Mouse (Mus musculus): ENCODE results near the gene Plek. TPM values are rescaled to one million over a fixed set of nuclear protein-coding genes. Genes with fewer than 3 reads are reported as not detected.

Plek gene
- polyA plus RNA-seq, 1 experiment from 2014 or later, result 2.4 TPM

- WGBS, result 96% methylated on average over 4 of the region's 4 CpGs
- no peaks in the 10 kb centered on the region for H3K27me3 ChIP-seq (replicated peaks; ENCODE audit: control insufficient read depth, insufficient read depth, low read length)
- H3K9ac ChIP-seq (ENCODE audit: low read length), result no peak overlapping the region
- H3K4me2 ChIP-seq (ENCODE audit: low read length), result no peak overlapping the region
- ATAC-seq (no peak), DNase-seq (ENCODE audit: low spot score) (no peak)
- no peaks in the 10 kb centered on the region for H3K36me3 ChIP-seq (ENCODE audit: control insufficient read depth, insufficient read depth, low read length)
- no peaks in the 10 kb centered on the region for H3K4me1 ChIP-seq (ENCODE audit: control insufficient read depth, insufficient read depth, low read length)
- H3K9me3 ChIP-seq (replicated peaks; ENCODE audit: control insufficient read depth, low read length), result no peaks in the 10 kb centered on the region
- no peak overlapping the region for H3K4me3 ChIP-seq (ENCODE audit: low read depth, low read length)
- H3K27ac ChIP-seq (ENCODE audit: low read depth, low read length), result no peak overlapping the region
Observed at GRCm38 (mm10) chr11:17004899-17005846, 47.0 kb downstream of the Plek start.

GRCm38 (mm10) chr11:17003757-17004156 is 48.4 kb downstream of the Plek start:
- Histone ChIP-seq H3K27ac (ENCODE audit: low read depth, low read length) (no peak overlapping the region), H3K4me1 (ENCODE audit: control insufficient read depth, insufficient read depth, low read length) (no peaks in the 10 kb centered on the region), H3K4me2 (ENCODE audit: low read length) (no peak overlapping the region), H3K4me3 (ENCODE audit: low read depth, low read length) (no peak overlapping the region), H3K9ac (ENCODE audit: low read length) (no peak overlapping the region), H3K27me3 (replicated peaks; ENCODE audit: control insufficient read depth, insufficient read depth, low read length) (no peaks in the 10 kb centered on the region), H3K9me3 (replicated peaks; ENCODE audit: control insufficient read depth, low read length) (no peaks in the 10 kb centered on the region), H3K36me3 (ENCODE audit: control insufficient read depth, insufficient read depth, low read length) (no peaks in the 10 kb centered on the region)
- WGBS, result 72% methylated on average over 3 of the region's 3 CpGs
- ATAC-seq, result no peak
- DNase-seq (ENCODE audit: low spot score), result no peak

- no peak overlapping the region for H3K27ac ChIP-seq (ENCODE audit: low read depth, low read length)
- no peaks in the 10 kb centered on the region for H3K4me1 ChIP-seq (ENCODE audit: control insufficient read depth, insufficient read depth, low read length)
- H3K27me3 ChIP-seq (replicated peaks; ENCODE audit: control insufficient read depth, insufficient read depth, low read length), result no peaks in the 10 kb centered on the region
- H3K9me3 ChIP-seq (replicated peaks; ENCODE audit: control insufficient read depth, low read length), result no peaks in the 10 kb centered on the region
- DNase-seq (ENCODE audit: low spot score) (no peak), ATAC-seq (no peak)
- no peak overlapping the region for H3K4me3 ChIP-seq (ENCODE audit: low read depth, low read length)
- no peak overlapping the region for H3K4me2 ChIP-seq (ENCODE audit: low read length)
- no peaks in the 10 kb centered on the region for H3K36me3 ChIP-seq (ENCODE audit: control insufficient read depth, insufficient read depth, low read length)
- 90% methylated on average over 7 of the region's 7 CpGs for WGBS
- no peak overlapping the region for H3K9ac ChIP-seq (ENCODE audit: low read length)
Observed at GRCm38 (mm10) chr11:17002739-17003373, 49.3 kb downstream of the Plek start.

GRCm38 (mm10) chr11:17000353-17001334 is 51.5 kb downstream of the Plek start:
- 82% methylated on average over 9 of the region's 9 CpGs for WGBS
- Histone ChIP-seq H3K9ac (ENCODE audit: low read length) (no peak overlapping the region), H3K4me1 (ENCODE audit: control insufficient read depth, insufficient read depth, low read length) (no peaks in the 10 kb centered on the region), H3K36me3 (ENCODE audit: control insufficient read depth, insufficient read depth, low read length) (no peaks in the 10 kb centered on the region), H3K27ac (ENCODE audit: low read depth, low read length) (no peak overlapping the region), H3K27me3 (replicated peaks; ENCODE audit: control insufficient read depth, insufficient read depth, low read length) (no peaks in the 10 kb centered on the region), H3K4me2 (ENCODE audit: low read length) (no peak overlapping the region), H3K9me3 (replicated peaks; ENCODE audit: control insufficient read depth, low read length) (no peaks in the 10 kb centered on the region), H3K4me3 (ENCODE audit: low read depth, low read length) (no peak overlapping the region)
- DNase-seq (ENCODE audit: low spot score) (no peak), ATAC-seq (no peak)

GRCm38 (mm10) chr11:16999933-17000332 is 52.2 kb downstream of the Plek start:
- Histone ChIP-seq H3K36me3 (ENCODE audit: control insufficient read depth, insufficient read depth, low read length) (no peaks in the 10 kb centered on the region), H3K27me3 (replicated peaks; ENCODE audit: control insufficient read depth, insufficient read depth, low read length) (no peaks in the 10 kb centered on the region), H3K9ac (ENCODE audit: low read length) (no peak overlapping the region), H3K4me2 (ENCODE audit: low read length) (no peak overlapping the region), H3K27ac (ENCODE audit: low read depth, low read length) (no peak overlapping the region), H3K4me3 (ENCODE audit: low read depth, low read length) (no peak overlapping the region), H3K9me3 (replicated peaks; ENCODE audit: control insufficient read depth, low read length) (no peaks in the 10 kb centered on the region), H3K4me1 (ENCODE audit: control insufficient read depth, insufficient read depth, low read length) (no peaks in the 10 kb centered on the region)
- DNase-seq (ENCODE audit: low spot score), result no peak
- ATAC-seq, result no peak

GRCm38 (mm10) chr11:16999387-16999786 is 52.8 kb downstream of the Plek start:
- Histone ChIP-seq H3K36me3 (ENCODE audit: control insufficient read depth, insufficient read depth, low read length) (no peaks in the 10 kb centered on the region), H3K4me3 (ENCODE audit: low read depth, low read length) (no peak overlapping the region), H3K27ac (ENCODE audit: low read depth, low read length) (no peak overlapping the region), H3K4me1 (ENCODE audit: control insufficient read depth, insufficient read depth, low read length) (no peaks in the 10 kb centered on the region), H3K9ac (ENCODE audit: low read length) (no peak overlapping the region), H3K27me3 (replicated peaks; ENCODE audit: control insufficient read depth, insufficient read depth, low read length) (no peaks in the 10 kb centered on the region), H3K9me3 (replicated peaks; ENCODE audit: control insufficient read depth, low read length) (no peaks in the 10 kb centered on the region), H3K4me2 (ENCODE audit: low read length) (no peak overlapping the region)
- ATAC-seq, result no peak
- DNase-seq (ENCODE audit: low spot score), result no peak
- 92% methylated on average over 4 of the region's 4 CpGs for WGBS

- Histone ChIP-seq H3K4me2 (ENCODE audit: low read length) (no peak overlapping the region), H3K4me1 (ENCODE audit: control insufficient read depth, insufficient read depth, low read length) (no peaks in the 10 kb centered on the region), H3K36me3 (ENCODE audit: control insufficient read depth, insufficient read depth, low read length) (no peaks in the 10 kb centered on the region), H3K9ac (ENCODE audit: low read length) (no peak overlapping the region), H3K27me3 (replicated peaks; ENCODE audit: control insufficient read depth, insufficient read depth, low read length) (no peaks in the 10 kb centered on the region), H3K4me3 (ENCODE audit: low read depth, low read length) (no peak overlapping the region), H3K9me3 (replicated peaks; ENCODE audit: control insufficient read depth, low read length) (no peaks in the 10 kb centered on the region), H3K27ac (ENCODE audit: low read depth, low read length) (no peak overlapping the region)
- DNase-seq (ENCODE audit: low spot score) (no peak), ATAC-seq (no peak)
Observed at GRCm38 (mm10) chr11:16997465-16997864, 54.7 kb downstream of the Plek start.

GRCm38 (mm10) chr11:16996818-16997217 is 55.4 kb downstream of the Plek start:
- H3K9ac ChIP-seq (ENCODE audit: low read length), result no peak overlapping the region
- no peak overlapping the region for H3K27ac ChIP-seq (ENCODE audit: low read depth, low read length)
- no peak overlapping the region for H3K4me2 ChIP-seq (ENCODE audit: low read length)
- H3K4me1 ChIP-seq (ENCODE audit: control insufficient read depth, insufficient read depth, low read length), result no peaks in the 10 kb centered on the region
- DNase-seq (ENCODE audit: low spot score) (no peak), ATAC-seq (no peak)
- H3K4me3 ChIP-seq (ENCODE audit: low read depth, low read length), result no peak overlapping the region
- H3K9me3 ChIP-seq (replicated peaks; ENCODE audit: control insufficient read depth, low read length), result no peaks in the 10 kb centered on the region
- H3K27me3 ChIP-seq (replicated peaks; ENCODE audit: control insufficient read depth, insufficient read depth, low read length), result no peaks in the 10 kb centered on the region
- H3K36me3 ChIP-seq (ENCODE audit: control insufficient read depth, insufficient read depth, low read length), result no peaks in the 10 kb centered on the region

All from forebrain, embryonic 14.5 days (tissue).